Mouse (Mus musculus): ENCODE measurements around the gene Hs2st1.

Gene Hs2st1

GRCm38 (mm10) chr3:144513169-144514121, 56.5 kb downstream of the Hs2st1 start:
- intact Hi-C loops (cut with DNase I), result no loop called here

GRCm38 (mm10) chr3:144510724-144511123, 59.3 kb downstream of the Hs2st1 start:
- intact Hi-C loops (cut with DNase I), result no loop called here

- intact Hi-C loops (cut with DNase I), result no loop called here
Observed at GRCm38 (mm10) chr3:144508342-144508741, 61.6 kb downstream of the Hs2st1 start.

- intact Hi-C loops (cut with DNase I), result no loop called here
Observed at GRCm38 (mm10) chr3:144507885-144508284, 62.1 kb downstream of the Hs2st1 start.

- intact Hi-C loops (cut with DNase I), result no loop called here
Observed at GRCm38 (mm10) chr3:144506213-144506612, 63.8 kb downstream of the Hs2st1 start.

- intact Hi-C loops (cut with DNase I), result loop anchor here (5.0 kb wide), 1 partner anchor 1010 kb away; no protein-coding TSS in a partner anchor
Observed at GRCm38 (mm10) chr3:144501930-144502329, 68.1 kb downstream of the Hs2st1 start.

- intact Hi-C loops (cut with DNase I), result no loop called here
Observed at GRCm38 (mm10) chr3:144496762-144497161, 73.2 kb downstream of the Hs2st1 start.

- intact Hi-C loops (cut with DNase I), result no loop called here
Observed at GRCm38 (mm10) chr3:144494838-144495237, 75.1 kb downstream of the Hs2st1 start.

GRCm38 (mm10) chr3:144488787-144489186, 81.2 kb downstream of the Hs2st1 start:
- intact Hi-C loops (cut with DNase I), result no loop called here

GRCm38 (mm10) chr3:144480595-144480994, 89.4 kb downstream of the Hs2st1 start:
- intact Hi-C loops (cut with DNase I), result no loop called here

GRCm38 (mm10) chr3:144478427-144478794, 91.6 kb downstream of the Hs2st1 start:
- intact Hi-C loops (cut with DNase I), result no loop called here

GRCm38 (mm10) chr3:144477707-144478426, 92.1 kb downstream of the Hs2st1 start:
- intact Hi-C loops (cut with DNase I), result no loop called here

GRCm38 (mm10) chr3:144475891-144476290, 94.1 kb downstream of the Hs2st1 start:
- intact Hi-C loops (cut with DNase I), result no loop called here

- intact Hi-C loops (cut with DNase I), result no loop called here
Observed at GRCm38 (mm10) chr3:144474726-144475125, 95.3 kb downstream of the Hs2st1 start.

GRCm38 (mm10) chr3:144471954-144472353, 98.0 kb downstream of the Hs2st1 start:
- intact Hi-C loops (cut with DNase I), result no loop called here

GRCm38 (mm10) chr3:144470901-144471300, 99.1 kb downstream of the Hs2st1 start:
- intact Hi-C loops (cut with DNase I), result no loop called here

- intact Hi-C loops (cut with DNase I), result no loop called here
Observed at GRCm38 (mm10) chr3:144467521-144467920, 102.5 kb downstream of the Hs2st1 start.

- intact Hi-C loops (cut with DNase I), result no loop called here
Observed at GRCm38 (mm10) chr3:144466108-144466678, 103.8 kb downstream of the Hs2st1 start.

- intact Hi-C loops (cut with DNase I), result no loop called here
Observed at GRCm38 (mm10) chr3:144462679-144463078, 107.3 kb downstream of the Hs2st1 start.

- intact Hi-C loops (cut with DNase I), result no loop called here
Observed at GRCm38 (mm10) chr3:144460183-144460788, 109.7 kb downstream of the Hs2st1 start.

GRCm38 (mm10) chr3:144459285-144459697, 110.7 kb downstream of the Hs2st1 start:
- intact Hi-C loops (cut with DNase I), result loop anchor here (10.0 kb wide), 1 partner anchor 256 kb away; no protein-coding TSS in a partner anchor

All from adrenal gland (tissue).